Mouse (Mus musculus) frontal cortex, postnatal 10 days (tissue): ENCODE measurements around the gene Phkg1.
"Not testable (repeated sequence)": the region's sequence is repeated elsewhere in the genome, so short reads cannot be mapped to it uniquely, and the experiment has no call there.

Source experiments
- DNase-seq, 2 experiments: peaks; one replicate each; pipeline ENCODE4 v3.0.0; 2022; ENCODE audit warnings: low spot score in 2 of 2, mixed read lengths in 1 of 2

Phkg1 gene

DNA sequence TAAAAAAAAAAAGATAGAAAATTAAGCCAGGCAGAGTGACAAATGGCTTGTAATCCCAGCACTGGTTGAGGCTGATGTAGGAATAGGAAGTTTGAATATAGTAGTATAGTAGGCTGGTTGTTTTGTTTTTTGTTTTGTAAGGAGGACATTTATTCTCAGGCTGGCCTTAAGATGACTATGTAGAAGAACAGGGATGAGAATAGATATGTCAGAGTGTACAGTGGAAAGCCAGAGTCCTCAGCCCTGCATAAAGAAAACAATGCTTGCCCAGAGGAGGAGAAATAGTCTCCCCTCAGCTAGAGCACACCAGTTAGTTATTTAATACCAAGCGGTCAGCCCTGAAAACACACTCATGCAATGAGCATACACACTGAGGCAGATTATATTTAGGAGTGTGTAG, at the start of gene Phkg1:
Phkg1 (minus strand) TSS at position 101 of the 400 bp plus-strand sequence.
- no peak for DNase-seq

DNA sequence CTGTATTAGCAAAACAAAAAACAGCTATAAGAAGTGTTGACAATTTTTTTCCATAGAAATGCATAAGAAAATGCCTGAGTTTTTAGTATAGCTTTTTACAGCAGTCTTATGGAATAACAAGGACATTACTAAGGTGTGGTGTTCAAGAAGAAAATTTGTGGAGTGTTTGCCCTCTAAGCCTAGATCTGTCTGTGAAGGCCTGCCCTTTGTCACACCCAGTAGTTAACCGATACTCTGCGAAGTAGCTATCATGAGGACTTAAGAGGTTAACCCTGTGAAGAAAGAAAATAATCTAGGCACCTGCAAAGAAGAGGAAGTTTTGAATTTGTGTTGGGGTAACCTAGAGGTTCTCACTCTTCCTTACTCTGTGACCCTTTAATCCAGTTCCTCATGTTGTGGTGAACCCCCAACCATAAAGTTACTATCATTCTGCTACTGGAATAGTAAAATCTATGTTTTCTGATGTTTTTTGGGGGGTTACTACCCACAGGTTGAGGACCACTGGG, 49.2 kb upstream of the Phkg1 start:
- DNase-seq: no peak

DNA sequence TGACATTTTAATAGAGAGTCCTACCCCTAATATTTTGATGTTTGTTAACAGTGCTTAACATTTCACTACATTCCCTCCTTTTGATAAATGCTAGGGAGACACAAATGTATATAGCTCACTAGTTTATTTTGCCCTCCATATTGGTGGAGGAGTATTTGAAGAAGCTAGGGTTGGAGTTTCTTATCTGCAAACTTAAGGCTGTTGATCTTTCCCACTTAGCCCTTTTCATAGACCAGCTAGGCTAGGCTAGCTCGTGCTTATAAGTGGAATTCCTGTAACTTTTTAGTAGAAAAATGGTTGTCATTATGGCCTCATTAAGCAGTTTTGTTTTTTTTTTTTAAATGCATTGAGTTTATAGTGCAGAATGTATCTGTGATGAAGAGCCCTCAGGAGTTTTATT, 45.1 kb upstream of the Phkg1 start:
- no peak for DNase-seq

DNA sequence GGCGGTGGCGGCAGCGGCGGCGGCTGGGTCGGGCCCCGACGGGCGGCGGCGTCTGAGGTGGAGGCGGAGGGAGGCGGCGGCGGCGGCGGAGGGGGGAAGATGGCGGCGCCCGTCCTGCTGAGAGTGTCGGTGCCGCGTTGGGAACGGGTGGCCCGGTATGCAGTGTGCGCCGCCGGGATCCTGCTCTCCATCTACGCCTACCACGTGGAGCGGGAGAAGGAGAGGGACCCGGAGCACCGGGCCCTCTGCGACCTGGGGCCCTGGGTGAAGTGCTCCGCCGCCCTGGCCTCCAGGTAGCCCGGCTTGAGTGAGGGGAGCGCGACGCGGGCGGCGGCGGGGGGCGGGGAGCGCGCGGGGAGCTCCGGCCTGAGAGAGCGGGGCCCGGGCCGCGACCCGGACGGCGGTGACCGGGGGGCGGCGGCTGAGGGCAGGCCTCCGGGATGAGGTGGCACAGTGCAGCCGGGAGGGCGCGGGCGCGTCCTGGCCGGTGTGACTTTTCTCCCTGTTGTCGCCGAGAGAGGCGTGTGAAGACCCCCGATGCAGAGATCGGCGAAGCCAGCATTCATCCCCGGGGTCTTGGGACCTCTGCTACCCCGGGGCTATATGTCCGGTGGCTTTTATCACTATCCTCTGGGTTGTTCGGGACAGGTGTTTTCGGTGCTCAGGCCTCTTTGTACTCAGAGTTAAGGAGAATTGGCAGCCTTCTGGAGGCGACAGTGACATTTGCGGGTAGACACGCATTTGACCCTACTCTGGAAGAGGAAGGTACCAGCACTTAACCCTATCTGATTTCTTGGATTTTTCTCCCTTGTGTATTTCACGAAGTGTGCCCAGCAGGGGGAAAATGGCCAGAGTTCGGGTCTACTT, 44.0 kb upstream of the Phkg1 start:
- peak; percentile 36 to 53 for DNase-seq

DNA sequence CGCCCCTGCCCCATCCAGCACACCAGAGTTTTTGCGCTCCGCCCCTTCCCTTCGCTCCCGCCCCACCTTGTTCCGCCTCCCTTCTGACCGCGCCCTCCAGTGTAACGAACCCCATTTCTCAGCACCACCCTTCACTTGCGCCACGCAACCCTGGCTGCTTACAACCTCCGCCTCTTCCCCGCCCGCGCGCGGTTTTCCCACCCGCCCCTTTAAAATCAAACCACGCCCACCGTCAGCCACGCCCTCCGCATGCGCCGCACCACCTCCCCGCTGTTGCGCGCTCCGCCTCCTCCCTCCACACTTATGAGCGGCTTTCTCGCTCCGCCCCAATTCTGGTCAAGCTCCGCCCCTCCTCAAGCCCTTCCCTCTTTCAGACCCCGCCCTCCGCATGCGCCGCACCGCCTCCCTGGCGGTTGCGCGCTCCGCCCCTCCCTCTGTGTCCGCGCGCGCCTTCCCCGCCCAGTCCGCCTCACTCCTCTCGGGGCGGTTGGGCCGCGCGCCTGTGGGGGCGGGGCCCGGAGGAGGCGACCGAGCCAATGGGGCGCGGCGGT, 43.2 kb upstream of the Phkg1 start, which contains the start of gene Vkorc1l1:
Vkorc1l1 (plus strand) TSS at position 476 of the 551 bp plus-strand sequence.
- DNase-seq: peak; percentile 95 to 98

DNA sequence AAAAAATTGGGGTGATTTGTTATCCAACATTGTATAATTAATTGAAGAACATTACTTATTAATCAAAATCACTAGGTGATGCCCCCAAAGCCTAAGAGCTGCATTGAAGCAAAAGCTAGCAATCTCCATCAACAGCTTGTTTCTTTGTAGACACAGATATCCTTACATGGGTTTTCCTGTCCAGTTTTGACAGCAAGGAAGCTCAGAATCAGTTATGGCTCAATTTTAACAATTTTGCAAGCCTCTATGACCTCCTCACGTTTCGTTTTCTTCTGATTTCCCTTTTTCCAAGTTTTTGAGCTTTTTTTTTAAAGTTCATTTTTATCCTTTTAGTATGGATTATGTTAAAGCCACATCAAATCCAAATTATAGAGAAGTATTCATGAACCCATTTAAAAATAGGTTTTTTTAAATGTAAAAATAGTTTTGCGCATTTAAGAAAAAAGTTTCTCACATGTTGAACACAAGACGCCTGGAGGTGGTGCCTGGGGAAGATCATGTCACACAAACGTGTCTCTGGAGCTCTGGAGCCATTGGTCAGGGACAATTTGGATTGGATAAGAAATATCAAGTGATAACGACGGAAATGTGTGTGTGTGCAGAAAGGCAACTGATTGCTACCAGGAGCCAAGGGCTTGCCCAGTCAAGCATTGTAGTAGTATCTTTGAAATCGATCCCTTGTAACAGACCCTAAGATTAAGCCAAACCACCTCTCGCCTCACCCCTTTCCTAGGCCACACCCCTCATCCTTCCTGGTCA, 42.6 kb upstream of the Phkg1 start:
- no peak for DNase-seq

DNA sequence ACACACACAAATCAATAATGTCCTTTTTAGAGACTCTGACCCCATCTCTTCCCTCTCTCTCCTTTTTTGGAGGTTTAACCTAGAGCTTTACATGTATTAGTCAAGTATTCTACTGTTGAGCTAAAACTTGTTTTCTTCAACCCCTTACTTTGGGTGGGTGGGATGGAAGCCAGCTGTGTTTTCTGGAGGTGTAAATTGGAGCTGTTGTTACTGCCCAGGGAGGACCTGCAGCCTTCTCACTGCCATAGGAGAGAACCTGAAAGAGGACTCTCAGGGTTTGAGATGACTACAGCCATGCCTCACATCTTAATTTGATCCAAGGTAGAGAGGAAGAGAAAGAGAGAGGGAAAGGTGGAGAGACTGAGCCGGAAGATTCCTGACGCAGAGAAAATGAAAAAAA, 41.9 kb upstream of the Phkg1 start:
- DNase-seq: no peak

DNA sequence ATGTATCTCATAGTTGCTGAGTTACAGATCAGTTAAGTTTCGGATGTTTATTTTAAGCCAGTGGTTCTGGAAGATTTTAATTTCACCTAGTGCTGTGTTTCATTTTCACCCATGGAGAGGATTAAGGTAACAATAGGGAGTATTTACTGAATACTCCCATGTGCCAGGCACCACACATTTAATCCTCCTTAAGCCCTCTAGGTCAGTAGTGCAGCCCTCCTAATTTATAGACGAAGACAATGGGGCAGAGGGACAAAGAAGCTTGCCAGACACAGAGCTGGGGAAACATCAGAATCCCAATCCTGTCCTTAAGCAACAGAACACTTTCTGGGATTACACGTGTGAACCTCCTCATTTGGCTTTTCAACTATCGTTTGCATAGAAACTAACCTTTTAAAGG, 38.6 kb upstream of the Phkg1 start:
- DNase-seq: no peak

DNA sequence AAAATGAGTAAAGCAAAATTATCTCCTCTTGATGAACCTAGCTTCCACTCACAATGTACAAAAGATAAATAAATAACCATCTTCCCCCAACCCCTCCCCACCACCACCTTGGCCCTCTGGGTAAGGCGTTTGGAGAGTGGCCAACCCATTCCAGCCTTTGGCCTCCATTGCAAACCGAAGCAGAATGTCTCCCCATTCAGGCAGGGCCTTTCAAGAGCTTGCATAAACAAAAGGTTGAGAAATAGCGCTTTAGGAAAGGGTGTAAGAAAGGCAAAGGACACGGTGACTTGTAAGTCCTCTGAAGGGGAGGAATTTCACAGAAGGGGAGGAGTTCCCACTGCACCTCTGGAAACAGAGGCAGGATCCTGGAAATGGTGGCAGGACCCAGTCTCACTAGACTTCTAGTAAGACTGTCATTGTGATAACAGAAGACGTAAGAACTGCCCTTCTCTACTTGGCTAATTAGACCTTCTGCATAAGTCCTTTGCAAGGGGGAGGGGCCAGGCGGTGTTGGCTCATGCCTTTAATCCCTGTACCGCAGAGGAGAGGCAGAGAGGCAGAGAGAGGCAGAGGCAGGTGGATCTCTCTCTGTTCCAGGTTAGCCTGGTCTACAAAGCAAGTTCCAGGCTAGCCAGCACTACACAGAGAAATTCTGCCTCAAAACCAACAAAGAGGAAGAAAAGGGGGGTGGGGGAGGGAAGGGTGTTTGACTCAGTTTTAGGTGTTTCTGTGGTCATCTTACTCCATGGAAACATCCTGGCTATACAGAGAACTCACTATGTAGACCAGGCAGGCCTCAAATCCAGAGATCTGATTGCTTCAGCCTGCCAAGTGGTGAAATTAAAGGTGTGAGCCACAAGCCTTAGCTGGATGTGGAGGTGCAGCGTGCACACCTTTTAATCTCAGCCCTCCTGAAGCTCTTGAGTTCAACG, 31.8 kb upstream of the Phkg1 start:
- no peak for DNase-seq

DNA sequence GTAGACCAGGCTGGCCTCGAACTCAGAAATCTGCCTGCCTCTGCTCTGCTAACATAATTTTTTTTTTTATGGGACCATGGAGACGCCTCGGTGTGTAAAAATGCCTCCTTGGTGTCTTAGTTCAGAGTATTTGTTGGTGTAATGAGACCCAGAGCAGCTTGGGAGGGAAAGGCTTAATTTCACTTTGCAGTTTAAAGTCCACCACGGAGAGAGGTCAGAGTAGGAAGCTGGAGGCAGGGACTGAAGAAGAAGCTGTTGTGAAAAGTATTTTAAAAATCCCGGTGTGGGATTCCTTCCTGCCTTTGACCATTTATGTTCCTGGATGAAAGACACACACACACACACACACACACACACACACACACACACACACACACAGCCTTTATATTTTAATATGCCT, 27.6 kb upstream of the Phkg1 start:
- no peak for DNase-seq

DNA sequence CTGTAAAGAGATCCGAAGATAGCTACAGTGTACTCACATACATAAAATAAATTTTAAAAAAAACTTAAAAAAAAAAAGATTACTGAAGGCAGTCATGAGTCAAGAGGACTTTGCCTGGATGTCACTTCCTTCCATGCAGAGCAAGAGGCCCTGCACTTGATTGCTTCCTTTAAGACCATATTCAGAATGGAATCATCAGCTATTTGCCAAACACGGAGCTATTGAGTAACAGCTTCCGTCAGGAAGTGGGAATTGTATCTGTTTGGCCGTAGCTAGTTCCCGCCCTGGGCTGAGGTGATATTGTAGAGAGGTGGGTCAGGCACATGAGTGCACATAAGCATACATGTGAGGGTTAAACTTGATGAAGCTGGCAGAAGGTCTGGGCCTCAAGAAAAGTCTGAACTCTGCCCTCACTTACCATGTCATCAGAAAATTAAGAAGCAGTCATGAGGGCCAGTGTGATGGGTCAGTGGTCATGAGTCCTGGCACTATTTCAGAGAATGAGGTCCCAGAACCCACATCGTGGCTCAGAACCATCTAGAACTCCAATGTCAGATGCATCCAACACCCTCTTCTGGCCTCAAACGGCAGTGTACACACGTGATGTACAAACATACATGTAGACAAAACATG, 26.6 kb upstream of the Phkg1 start:
- DNase-seq: no peak

DNA sequence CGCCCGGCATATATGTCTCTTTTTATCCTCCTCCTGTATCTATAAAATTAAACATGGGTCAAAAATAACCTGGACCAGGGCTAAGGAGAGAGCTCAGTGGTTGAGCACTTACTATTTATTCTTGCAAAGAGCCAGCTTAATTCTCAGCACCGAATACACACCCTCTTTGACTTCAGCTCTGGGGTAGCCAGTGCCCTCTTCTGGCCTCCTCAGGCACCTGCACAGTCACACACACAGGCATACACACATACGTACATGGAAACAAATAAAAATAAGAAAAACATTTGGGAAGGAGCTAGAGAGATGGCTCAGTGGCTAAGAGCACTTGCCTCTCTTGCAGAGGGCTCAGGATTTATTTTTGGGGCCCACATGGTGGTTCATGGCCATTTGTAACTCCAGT, 23.6 kb upstream of the Phkg1 start:
- DNase-seq: no peak

DNA sequence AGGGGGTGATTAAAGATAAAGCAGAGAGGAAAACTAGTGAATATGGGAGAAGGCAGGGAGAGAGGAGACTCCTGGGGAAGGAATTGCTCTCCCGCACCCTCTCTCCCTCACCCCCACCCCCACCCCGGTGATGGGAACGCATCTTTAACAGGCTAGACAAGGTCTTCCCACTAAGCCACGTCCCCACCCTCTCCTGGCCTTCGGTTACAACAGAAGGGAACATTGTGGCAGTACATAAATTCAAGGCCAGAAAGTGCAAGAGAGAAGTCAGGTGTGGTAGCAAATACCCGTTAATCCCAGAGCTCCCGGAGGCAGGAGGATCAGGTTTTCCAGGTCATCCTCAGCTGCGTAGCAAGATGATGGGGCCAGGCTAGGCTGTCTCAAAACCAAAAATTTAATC, 21.0 kb upstream of the Phkg1 start:
- no peak for DNase-seq

DNA sequence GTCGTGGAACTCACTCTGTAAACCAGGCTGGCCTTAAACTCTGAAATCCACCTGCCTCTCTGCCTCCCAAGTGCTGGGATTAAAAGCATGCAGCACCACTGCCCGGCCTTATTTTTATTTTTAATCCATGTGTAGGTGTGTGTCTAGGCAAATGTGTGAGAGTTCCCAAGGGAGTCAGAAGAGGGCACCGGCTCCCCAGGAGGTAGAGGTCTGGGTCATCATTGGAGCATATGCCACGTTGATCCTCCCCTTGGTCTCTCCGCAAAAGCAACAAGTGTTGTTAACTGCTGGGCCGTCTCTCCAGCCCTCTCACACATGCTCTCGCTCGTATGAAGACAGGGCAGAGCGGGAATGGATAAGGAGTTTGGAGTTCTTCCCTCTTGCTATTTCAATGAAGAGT, 20.4 kb upstream of the Phkg1 start:
- DNase-seq: no peak

DNA sequence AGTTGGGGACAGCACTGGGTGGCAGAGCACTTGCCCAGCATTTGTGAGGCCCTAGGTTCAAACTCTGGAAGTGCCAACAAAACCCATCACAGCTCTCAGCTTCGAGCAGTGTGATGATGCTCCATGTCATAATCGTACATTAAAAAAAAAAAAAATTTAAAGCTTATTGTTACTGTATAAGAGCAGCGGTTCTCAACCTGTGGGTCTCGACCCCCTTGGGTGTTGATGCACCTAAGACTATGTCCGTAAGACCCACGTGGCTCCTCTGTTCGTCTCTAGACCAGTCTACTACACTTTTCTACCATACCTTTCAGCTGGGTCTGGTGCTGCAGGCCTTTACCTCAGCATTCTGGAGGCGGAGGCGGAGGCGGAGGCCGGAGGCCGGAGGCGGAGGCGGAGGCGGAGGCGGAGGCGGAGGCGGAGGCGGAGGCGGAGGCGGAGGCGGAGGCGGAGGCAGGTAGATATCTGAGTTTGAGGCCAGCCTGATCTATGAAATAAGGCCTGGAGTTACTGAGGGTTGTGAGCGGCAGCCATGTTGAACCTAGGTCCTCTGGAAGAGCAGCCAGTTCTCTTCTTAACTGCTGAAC, 19.8 kb upstream of the Phkg1 start:
- no peak for DNase-seq

DNA sequence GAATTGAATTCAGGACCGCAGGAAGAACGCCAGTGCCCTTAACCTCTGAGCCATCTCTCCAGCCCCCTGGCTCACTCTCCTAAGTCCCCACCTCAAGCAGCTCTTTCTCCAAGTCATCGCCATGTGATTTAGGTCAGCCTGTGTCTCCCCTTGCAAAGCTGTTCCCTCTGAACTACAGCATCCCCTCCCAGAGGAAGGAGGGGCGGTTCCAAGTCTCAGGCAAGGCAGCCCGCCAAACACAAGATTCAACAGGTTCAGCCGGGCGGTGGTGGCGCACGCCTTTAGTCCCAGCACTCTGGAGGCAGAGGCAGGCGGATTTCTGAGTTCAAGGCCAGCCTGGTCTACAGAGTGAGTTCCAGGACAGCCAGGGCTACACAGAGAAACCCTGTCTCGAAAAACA, 17.1 kb upstream of the Phkg1 start:
- not testable (repeated sequence) for DNase-seq

DNA sequence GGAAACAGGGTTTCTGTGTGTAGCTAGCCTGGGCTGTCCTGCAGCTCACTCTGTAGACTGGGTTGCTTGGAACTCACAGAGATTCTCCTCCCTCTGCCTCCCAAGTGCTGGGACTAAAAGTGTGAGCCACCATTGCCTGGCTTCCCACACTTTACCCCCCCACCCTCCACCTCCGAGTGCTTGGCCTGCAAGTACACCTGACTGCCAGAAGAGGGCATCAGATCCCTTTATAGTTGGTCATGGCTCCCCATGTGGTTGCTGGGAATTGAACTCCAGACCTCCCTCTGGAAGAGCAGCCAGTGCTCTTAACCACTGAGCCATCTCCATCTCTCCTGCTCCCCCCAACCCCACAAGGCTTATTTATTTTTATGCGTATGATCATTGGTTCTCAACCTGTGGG, 15.7 kb upstream of the Phkg1 start:
- DNase-seq: no peak

DNA sequence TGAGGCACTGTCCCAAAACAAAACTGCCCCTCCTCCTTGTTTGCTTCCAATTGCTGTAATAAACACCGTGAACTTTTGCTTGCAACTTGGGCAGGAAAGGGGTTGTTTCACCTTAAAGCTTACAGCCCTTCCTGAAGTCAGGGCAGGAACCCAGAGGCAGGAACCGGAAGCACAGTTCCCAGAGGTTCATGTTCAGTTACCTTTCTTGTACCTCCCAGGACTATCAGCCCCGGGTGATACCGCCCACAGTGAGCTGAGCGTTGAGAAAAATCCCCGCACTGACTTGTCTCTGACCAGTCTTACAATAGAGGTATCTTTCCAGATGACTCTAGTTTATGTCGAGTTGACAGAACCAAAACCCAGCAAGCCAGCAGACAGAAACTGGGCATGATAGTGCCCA, 11.2 kb upstream of the Phkg1 start:
- DNase-seq: no peak

DNA sequence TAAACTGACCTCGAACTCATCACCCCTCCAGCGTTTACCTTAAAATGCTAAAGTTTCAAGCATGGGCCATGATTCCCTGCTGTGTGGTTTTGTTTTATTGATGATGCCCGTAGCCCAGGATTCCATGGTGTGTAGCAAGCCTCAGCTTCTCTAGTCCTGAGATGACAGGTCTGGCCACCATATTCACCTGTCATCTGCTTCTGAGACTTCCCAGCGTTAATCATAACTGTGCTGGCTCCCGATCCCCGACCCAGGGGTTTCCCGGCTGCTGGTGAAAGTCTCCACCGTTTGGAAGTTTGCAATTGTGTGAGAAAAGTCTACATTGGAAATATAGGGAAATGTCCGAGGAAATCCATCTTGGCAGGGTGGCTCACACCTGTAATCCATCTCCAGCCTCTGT, 10.8 kb upstream of the Phkg1 start:
- DNase-seq: no peak

DNA sequence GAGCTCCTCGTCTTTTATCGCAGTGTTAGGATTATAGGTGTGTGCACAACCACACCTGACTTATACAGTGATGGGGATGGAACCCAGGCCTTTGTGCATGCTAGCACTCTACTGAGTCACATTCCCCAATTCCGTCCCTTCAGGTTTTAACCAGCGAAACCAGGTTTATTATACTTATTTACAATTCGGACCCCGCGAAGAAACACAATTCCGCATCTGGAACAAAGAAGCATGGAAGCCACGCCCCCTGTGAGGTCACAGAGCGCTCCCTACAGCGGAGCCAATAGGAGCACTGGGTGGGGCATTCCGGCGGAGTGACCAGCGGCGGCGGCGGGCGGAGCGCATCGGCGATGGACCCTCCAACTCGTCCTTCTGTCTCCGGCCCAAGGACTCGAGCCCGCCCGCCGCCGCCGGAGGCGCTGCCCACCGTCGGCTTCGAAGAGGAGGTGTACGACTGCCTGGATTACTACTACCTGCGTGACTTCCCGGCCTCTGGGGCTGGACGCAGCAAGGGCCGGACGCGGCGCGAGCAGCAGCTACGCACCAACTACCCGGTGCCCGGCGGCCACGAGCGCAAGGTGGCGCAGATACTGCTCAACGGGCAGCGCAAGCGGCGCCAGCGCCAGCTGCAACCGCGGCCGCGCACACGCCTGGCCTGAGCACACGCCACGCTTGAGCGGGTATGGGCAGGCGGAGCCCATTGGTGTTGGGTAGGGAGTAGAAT, 10.1 kb upstream of the Phkg1 start, which contains the start of gene Nupr1l:
Nupr1l (plus strand) TSS at position 299 of the 724 bp plus-strand sequence.
- peak; percentile 73 to 86 for DNase-seq
